Mouse (Mus musculus) myocyte (in vitro differentiated cells): ENCODE measurements around the gene Phf21a. TPM values are rescaled to one million over a fixed set of nuclear protein-coding genes. Genes with fewer than 3 reads are reported as not detected.

Experiments used
- H3K27me3 ChIP-seq: one replicate; pipeline ENCODE4 v1.6.1; 2011; ENCODE audit not compliant: control insufficient read depth, insufficient read depth, insufficient read length
- H3K36me3 ChIP-seq: one replicate; pipeline ENCODE4 v1.6.1; 2011; ENCODE audit not compliant: control insufficient read depth, insufficient read depth
- H3K4me2 ChIP-seq: one replicate; pipeline ENCODE4 v1.6.1; 2011; ENCODE audit warnings: low read depth, control low read depth
- H3K4me3 ChIP-seq: one replicate; pipeline ENCODE4 v1.5.1; 2011; ENCODE audit warnings: mild to moderate bottlenecking, control low read depth, moderate library complexity
- H3K79me2 ChIP-seq: one replicate; pipeline ENCODE4 v1.6.1; 2011; ENCODE audit not compliant: control insufficient read depth, insufficient read depth
- H3ac ChIP-seq: one replicate; pipeline ENCODE4 v1.6.1; 2011; ENCODE audit not compliant: control insufficient read depth, insufficient read length
- CEBPB ChIP-seq: IDR thresholded peaks from 2 replicates; pipeline ENCODE4 v1.6.1; 2011; ENCODE audit warnings: mild to moderate bottlenecking, moderate library complexity; ENCODE audit not compliant: poor library complexity, insufficient read depth, severe bottlenecking
- E2F4 ChIP-seq: IDR thresholded peaks from one replicate; pipeline ENCODE4 v1.6.1; 2011; ENCODE audit warnings: mild to moderate bottlenecking, control low read depth, moderate library complexity; ENCODE audit not compliant: insufficient read depth
- MAX ChIP-seq: IDR thresholded peaks from one replicate; pipeline ENCODE4 v1.6.1; 2011; ENCODE audit warnings: low read depth, mild to moderate bottlenecking, control low read depth
- MYOD1 ChIP-seq, 3 experiments: IDR thresholded peaks; one replicate each; pipeline ENCODE4 v1.6.1; 2011; ENCODE audit warnings: control low read depth in 2 of 3, low read depth in 2 of 3, mild to moderate bottlenecking in 2 of 3, moderate library complexity in 1 of 3; ENCODE audit not compliant: insufficient read length in 2 of 3, control insufficient read depth in 1 of 3
- MYOG ChIP-seq, 3 experiments: IDR thresholded peaks; one replicate each; pipeline ENCODE4 v1.6.1; 2011; ENCODE audit warnings: control low read depth in 2 of 3, low read depth in 2 of 3, mild to moderate bottlenecking in 2 of 3; ENCODE audit not compliant: insufficient read length in 2 of 3, control insufficient read depth in 1 of 3, insufficient read depth in 1 of 3
- POLR2A ChIP-seq: IDR thresholded peaks from one replicate; pipeline ENCODE4 v1.6.1; 2011; ENCODE audit warnings: low read depth, mild to moderate bottlenecking, control low read depth, moderate library complexity; ENCODE audit not compliant: insufficient read length
- POLR2AphosphoS2 ChIP-seq: IDR thresholded peaks from one replicate; pipeline ENCODE4 v1.6.1; 2011; ENCODE audit warnings: low read depth, control low read depth; ENCODE audit not compliant: insufficient read length
- REST ChIP-seq: IDR thresholded peaks from one replicate; pipeline ENCODE4 v1.6.1; 2011; ENCODE audit warnings: mild to moderate bottlenecking, control low read depth, moderate library complexity; ENCODE audit not compliant: insufficient read depth, insufficient read length
- SRF ChIP-seq: IDR thresholded peaks from one replicate; pipeline ENCODE4 v1.6.1; 2011; ENCODE audit warnings: low read depth; ENCODE audit not compliant: control insufficient read depth, insufficient read length
- TCF12 ChIP-seq: IDR thresholded peaks from one replicate; pipeline ENCODE4 v1.6.1; 2011; ENCODE audit warnings: mild to moderate bottlenecking, control low read depth; ENCODE audit not compliant: poor library complexity, insufficient read depth, severe bottlenecking
- TCF3 ChIP-seq: IDR thresholded peaks from one replicate; pipeline ENCODE4 v1.6.1; 2011; ENCODE audit warnings: low read depth, control low read depth; ENCODE audit not compliant: insufficient read length
- USF1 ChIP-seq: IDR thresholded peaks from one replicate; pipeline ENCODE4 v1.6.1; 2011; ENCODE audit warnings: low read depth, mild to moderate bottlenecking, control low read depth, moderate library complexity
- polyA plus RNA-seq: library from polyadenylated mRNA; unstranded; fragments of >200 nt; fragmentation: generic; extraction: Trizol; gene quantifications from one replicate; pipeline ENCODE4 v1.2.1, GENCODE M21; 2012; ENCODE audit warnings: missing spikeins

The Phf21a gene
- polyA plus RNA-seq, 1 experiment, result 14.7 TPM

- TF ChIP-seq MAX (no peak), TCF12 (no peak), MYOD1 (IDR thresholded peaks at IDR 0.05; ENCODE audit: control insufficient read depth in 1 of 3, insufficient read length in 2 of 3, low read depth in 2 of 3) (peak in 1 of 3 experiments; percentile 11), POLR2A (peak; percentile 34)
- Histone ChIP-seq H3K79me2 (no peaks in the 10 kb centered on the region), H3K36me3 (no peaks in the 10 kb centered on the region), H3K4me3 (peak overlapping the region; percentile 25), H3K4me2 (peak overlapping the region; percentile 87), H3K27me3 (peaks cover 11% of the 10 kb centered on the region), H3ac (peak overlapping the region; percentile 6)
These were observed 296.1 kb downstream of the Phf21a start for GRCm38 (mm10) chr2:92388891-92389641.

- Histone ChIP-seq H3K4me3 (peak overlapping the region; percentile 25), H3K27me3 (peaks cover 14% of the 10 kb centered on the region), H3K79me2 (no peaks in the 10 kb centered on the region), H3ac (peak overlapping the region; percentile 6), H3K4me2 (peak overlapping the region; percentile 87), H3K36me3 (no peaks in the 10 kb centered on the region)
- TF ChIP-seq REST (peak; percentile 55), MAX (no peak), POLR2AphosphoS2 (no peak), E2F4 (no peak), USF1 (no peak)
These were observed 296.7 kb downstream of the Phf21a start for GRCm38 (mm10) chr2:92389645-92390044.

- H3K4me2 ChIP-seq, result peak overlapping the region; percentile 87
- no peak overlapping the region for H3K4me3 ChIP-seq
- peaks cover 21% of the 10 kb centered on the region for H3K27me3 ChIP-seq
- H3K79me2 ChIP-seq, result no peaks in the 10 kb centered on the region
- H3K36me3 ChIP-seq, result no peaks in the 10 kb centered on the region
- H3ac ChIP-seq, result no peak overlapping the region
- TF ChIP-seq CEBPB, result no peak
These were observed 297.5 kb downstream of the Phf21a start for GRCm38 (mm10) chr2:92390206-92390930.

- Histone ChIP-seq H3ac (no peak overlapping the region), H3K27me3 (peaks cover 25% of the 10 kb centered on the region), H3K4me2 (peak overlapping the region; percentile 87)
These were observed 298.2 kb downstream of the Phf21a start for GRCm38 (mm10) chr2:92391116-92391515.

DNA sequence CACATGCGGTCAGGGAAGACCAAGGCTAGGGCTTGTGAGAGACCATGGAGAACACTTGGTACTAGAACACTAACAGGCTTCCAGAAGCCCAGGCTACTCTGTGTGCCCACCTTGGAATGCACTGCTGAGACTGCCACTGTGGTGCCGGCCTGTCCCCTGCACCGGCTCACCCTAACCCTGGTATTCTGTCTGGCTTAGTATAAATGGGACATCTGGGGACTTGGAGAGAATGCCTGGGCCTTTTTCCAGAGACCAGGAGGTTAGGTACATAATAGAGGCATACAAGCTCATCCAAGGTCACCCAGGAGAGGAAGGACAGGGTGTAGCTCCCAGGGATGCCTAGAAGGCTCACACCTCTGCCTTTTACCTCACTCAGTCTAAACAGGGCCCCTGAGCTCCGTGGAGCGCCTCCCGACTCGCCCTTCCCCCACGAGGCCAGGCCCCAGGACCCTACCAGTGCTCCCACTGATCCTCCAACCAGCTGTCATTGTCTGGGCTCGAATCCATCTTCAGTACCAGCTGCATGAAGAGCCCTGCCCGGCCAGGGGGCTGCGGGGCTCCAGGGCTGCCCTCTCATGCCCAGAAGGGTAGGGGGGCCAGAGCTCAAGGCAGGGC is 298.9 kb downstream of the Phf21a start:
- no peak overlapping the region for H3ac ChIP-seq
- H3K36me3 ChIP-seq, result no peaks in the 10 kb centered on the region
- TF ChIP-seq MYOG (IDR thresholded peaks at IDR 0.05; ENCODE audit: control insufficient read depth in 1 of 3, insufficient read depth in 1 of 3, insufficient read length in 2 of 3, low read depth in 2 of 3) (peak in 2 of 3 experiments; percentile 31 to 37), SRF (no peak), MYOD1 (IDR thresholded peaks at IDR 0.05; ENCODE audit: control insufficient read depth in 1 of 3, insufficient read length in 2 of 3, low read depth in 2 of 3) (peak in 2 of 3 experiments; percentile 54 to 59)
- H3K79me2 ChIP-seq, result no peaks in the 10 kb centered on the region
- H3K4me3 ChIP-seq, result no peak overlapping the region
- H3K27me3 ChIP-seq, result peaks cover 32% of the 10 kb centered on the region
- peak overlapping the region; percentile 61 for H3K4me2 ChIP-seq

More at GRCm38 (mm10) chr2:92391116-92391515, 298.2 kb downstream of the Phf21a start:
- Histone ChIP-seq H3K36me3 (no peaks in the 10 kb centered on the region), H3K79me2 (no peaks in the 10 kb centered on the region), H3K4me3 (no peak overlapping the region)
- TF ChIP-seq TCF12 (no peak), TCF3 (no peak), USF1 (no peak), CEBPB (no peak), MYOG (IDR thresholded peaks at IDR 0.05; ENCODE audit: control insufficient read depth in 1 of 3, insufficient read depth in 1 of 3, insufficient read length in 2 of 3, low read depth in 2 of 3) (no peak), MYOD1 (IDR thresholded peaks at IDR 0.05; ENCODE audit: control insufficient read depth in 1 of 3, insufficient read length in 2 of 3, low read depth in 2 of 3) (no peak), POLR2AphosphoS2 (no peak), SRF (no peak), MAX (no peak), E2F4 (no peak), REST (no peak)
